Mouse (Mus musculus) MEL (cell line): ENCODE results near the gene Mettl27. TPM values are rescaled to one million over a fixed set of nuclear protein-coding genes. Genes with fewer than 3 reads are reported as not detected.
A peak's percentile ranks its signal among the peaks of the same experiment; 100 is the strongest.

ENCODE experiments used
- DNase-seq: peaks from one replicate; pipeline ENCODE4 v3.0.0; 2011; ENCODE audit warnings: low read depth, low spot score
- H3K27ac ChIP-seq: 2 replicates; pipeline ENCODE4 v1.5.1; 2012; ENCODE audit warnings: low read depth, mild to moderate bottlenecking, control low read depth, low read length, moderate library complexity; ENCODE audit not compliant: control insufficient read depth
- H3K27me3 ChIP-seq, 2 experiments: fragments of 150-350 bp in 1 of 2; sonication (generic) in 1 of 2; 2 replicates each; pipeline ENCODE4 v1.6.1; 2012; ENCODE audit warnings: low read length in 2 of 2, mild to moderate bottlenecking in 2 of 2, improper control_type of control experiment in 1 of 2, moderate library complexity in 1 of 2; ENCODE audit not compliant: insufficient read depth in 2 of 2, control insufficient read depth in 1 of 2
- H3K36me3 ChIP-seq, 2 experiments: 2 replicates each; pipeline ENCODE4 v1.6.1; 2012 to 2014; ENCODE audit warnings: low read length in 2 of 2, improper control_type of control experiment in 1 of 2, inconsistent platforms in 1 of 2, mild to moderate bottlenecking in 1 of 2; ENCODE audit not compliant: insufficient read depth in 2 of 2, control insufficient read depth in 1 of 2
- H3K4me1 ChIP-seq, 2 experiments: fragments of 150-350 bp in 1 of 2; sonication (generic) in 1 of 2; 2 replicates each; pipeline ENCODE4 v1.6.1; 2012; ENCODE audit warnings: low read length in 2 of 2, improper control_type of control experiment in 1 of 2, mild to moderate bottlenecking in 1 of 2; ENCODE audit not compliant: insufficient read depth in 2 of 2, control insufficient read depth in 1 of 2
- H3K4me3 ChIP-seq, 2 experiments: fragments of 150-350 bp in 1 of 2; sonication (generic) in 1 of 2; 2 replicates each; pipeline ENCODE4 v1.5.1; 2012; ENCODE audit warnings: low read depth in 2 of 2, low read length in 2 of 2, mild to moderate bottlenecking in 2 of 2, moderate library complexity in 2 of 2, control low read depth in 1 of 2, improper control_type of control experiment in 1 of 2; ENCODE audit not compliant: control insufficient read depth in 1 of 2, insufficient read depth in 1 of 2
- H3K79me2 ChIP-seq: 2 replicates; pipeline ENCODE4 v1.6.1; 2012; ENCODE audit warnings: mild to moderate bottlenecking, low read length, moderate library complexity; ENCODE audit not compliant: control insufficient read depth, poor library complexity, insufficient read depth
- H3K9ac ChIP-seq: 2 replicates; pipeline ENCODE4 v1.6.1; 2012; ENCODE audit warnings: low read depth, mild to moderate bottlenecking, control low read depth, low read length, moderate library complexity; ENCODE audit not compliant: control insufficient read depth, poor library complexity, severe bottlenecking
- H3K9me3 ChIP-seq: fragments of 150-350 bp; sonication (generic); replicated peaks from 2 replicates; pipeline ENCODE4 v1.6.1; 2012; ENCODE audit warnings: mild to moderate bottlenecking, low read length, improper control_type of control experiment, moderate library complexity; ENCODE audit not compliant: insufficient read depth
- CTCF ChIP-seq, 3 experiments: IDR thresholded peaks in 2 of 3; conservative IDR thresholded peaks in 1 of 3; 2 replicates each; pipeline ENCODE4 v1.5.1; 2011 to 2012; ENCODE audit warnings: low read length in 3 of 3, low read depth in 2 of 3, mild to moderate bottlenecking in 2 of 3, improper control_type of control experiment in 1 of 3, inconsistent platforms in 1 of 3, mixed read lengths in 1 of 3, moderate library complexity in 1 of 3; ENCODE audit not compliant: control insufficient read depth in 1 of 3, insufficient read depth in 1 of 3, poor library complexity in 1 of 3, severe bottlenecking in 1 of 3
- E2F4 ChIP-seq: IDR thresholded peaks from 2 replicates; pipeline ENCODE4 v1.6.1; 2011; ENCODE audit warnings: low read depth, low read length, improper control_type of control experiment, borderline replicate concordance
- ELF1 ChIP-seq: IDR thresholded peaks from 2 replicates; pipeline ENCODE4 v1.6.1; 2014; ENCODE audit warnings: low read depth, mild to moderate bottlenecking, inconsistent platforms, low read length, improper control_type of control experiment, moderate library complexity
- EP300 ChIP-seq, 2 experiments: IDR thresholded peaks; 2 replicates each; pipeline ENCODE4 v1.6.1; 2011; ENCODE audit warnings: improper control_type of control experiment in 2 of 2, low read length in 2 of 2, low read depth in 1 of 2, mild to moderate bottlenecking in 1 of 2
- ETS1 ChIP-seq: IDR thresholded peaks from 2 replicates; pipeline ENCODE4 v1.6.1; 2012; ENCODE audit warnings: low read depth, mild to moderate bottlenecking, inconsistent platforms, low read length, improper control_type of control experiment, moderate library complexity
- GATA1 ChIP-seq: IDR thresholded peaks from 2 replicates; pipeline ENCODE4 v1.6.1; 2011; ENCODE audit warnings: low read depth, low read length, improper control_type of control experiment
- HCFC1 ChIP-seq: IDR thresholded peaks from 2 replicates; pipeline ENCODE4 v1.6.1; 2012; ENCODE audit warnings: low read depth, mild to moderate bottlenecking, inconsistent platforms, low read length, improper control_type of control experiment, moderate library complexity
- MAX ChIP-seq: IDR thresholded peaks from 2 replicates; pipeline ENCODE4 v1.6.1; 2011; ENCODE audit warnings: low read length, improper control_type of control experiment
- MAZ ChIP-seq: IDR thresholded peaks from 2 replicates; pipeline ENCODE4 v1.6.1; 2012; ENCODE audit warnings: low read depth, mild to moderate bottlenecking, inconsistent platforms, low read length, improper control_type of control experiment
- MEF2A ChIP-seq: IDR thresholded peaks from 2 replicates; pipeline ENCODE4 v1.6.1; 2014; ENCODE audit warnings: low read depth, mild to moderate bottlenecking, inconsistent platforms, low read length, improper control_type of control experiment; ENCODE audit not compliant: poor library complexity, insufficient replicate concordance, severe bottlenecking; ENCODE audit errors: extremely low read depth
- MYB ChIP-seq: IDR thresholded peaks from 2 replicates; pipeline ENCODE4 v1.6.1; 2011; ENCODE audit warnings: mild to moderate bottlenecking, low read depth, low read length, improper control_type of control experiment
- NELFE ChIP-seq: IDR thresholded peaks from 2 replicates; pipeline ENCODE4 v1.6.1; 2011; ENCODE audit warnings: low read depth, low read length, improper control_type of control experiment
- NRF1 ChIP-seq: IDR thresholded peaks from 2 replicates; pipeline ENCODE4 v1.6.1; 2014; ENCODE audit warnings: low read depth, mild to moderate bottlenecking, inconsistent platforms, low read length, improper control_type of control experiment, moderate library complexity; ENCODE audit not compliant: poor library complexity, insufficient read depth, severe bottlenecking
- POLR2AphosphoS2 ChIP-seq: IDR thresholded peaks from 2 replicates; pipeline ENCODE4 v1.6.1; 2011; ENCODE audit warnings: low read length, improper control_type of control experiment
- RCOR1 ChIP-seq: IDR thresholded peaks from 2 replicates; pipeline ENCODE4 v1.6.1; 2012; ENCODE audit warnings: low read depth, mild to moderate bottlenecking, inconsistent platforms, low read length, improper control_type of control experiment
- SIN3A ChIP-seq: IDR thresholded peaks from 2 replicates; pipeline ENCODE4 v1.6.1; 2012; ENCODE audit warnings: low read length, improper control_type of control experiment, inconsistent platforms
- TBP ChIP-seq: IDR thresholded peaks from 2 replicates; pipeline ENCODE4 v1.8.0; 2011; ENCODE audit warnings: low read depth, low read length, improper control_type of control experiment
- TCF12 ChIP-seq: IDR thresholded peaks from 2 replicates; pipeline ENCODE4 v1.6.1; 2014; ENCODE audit warnings: low read depth, mild to moderate bottlenecking, inconsistent platforms, low read length, improper control_type of control experiment, moderate library complexity
- UBTF ChIP-seq: IDR thresholded peaks from 2 replicates; pipeline ENCODE4 v1.6.1; 2012; ENCODE audit warnings: low read depth, mild to moderate bottlenecking, inconsistent platforms, low read length, improper control_type of control experiment, moderate library complexity, borderline replicate concordance; ENCODE audit not compliant: insufficient read depth
- ZC3H11A ChIP-seq: IDR thresholded peaks from 2 replicates; pipeline ENCODE4 v1.6.1; 2012; ENCODE audit warnings: low read depth, mild to moderate bottlenecking, inconsistent platforms, low read length, improper control_type of control experiment
- ZMIZ1 ChIP-seq: IDR thresholded peaks from 2 replicates; pipeline ENCODE4 v1.6.1; 2012; ENCODE audit warnings: low read depth, mild to moderate bottlenecking, inconsistent platforms, low read length, improper control_type of control experiment, moderate library complexity
- ZNF384 ChIP-seq: IDR thresholded peaks from 2 replicates; pipeline ENCODE4 v1.6.1; 2012; ENCODE audit warnings: low read depth, mild to moderate bottlenecking, inconsistent platforms, low read length, improper control_type of control experiment
- polyA plus RNA-seq, 2 experiments: library from polyadenylated mRNA; stranded (reverse) in 1 of 2; unstranded in 1 of 2; fragments of >175 nt in 1 of 2; fragments of >200 nt in 1 of 2; gene quantifications; 2 replicates each; pipeline versions ENCODE4 v1.2.1 to v1.2.4; 2012; ENCODE audit warnings: low replicate concordance in 2 of 2, low read depth in 1 of 2; ENCODE audit not compliant: insufficient read length in 2 of 2, insufficient read depth in 1 of 2, missing spikeins in 1 of 2
- total RNA-seq: library from RNA; depleted of rRNA; stranded (reverse); fragments of 300-350 nt; gene quantifications from 2 replicates; pipeline ENCODE4 v1.2.3, GENCODE M21; 2012

Mettl27 gene
- total and polyA plus RNA-seq, 3 experiments = 0.96 to 3.1 TPM; not detected in 1

DNA sequence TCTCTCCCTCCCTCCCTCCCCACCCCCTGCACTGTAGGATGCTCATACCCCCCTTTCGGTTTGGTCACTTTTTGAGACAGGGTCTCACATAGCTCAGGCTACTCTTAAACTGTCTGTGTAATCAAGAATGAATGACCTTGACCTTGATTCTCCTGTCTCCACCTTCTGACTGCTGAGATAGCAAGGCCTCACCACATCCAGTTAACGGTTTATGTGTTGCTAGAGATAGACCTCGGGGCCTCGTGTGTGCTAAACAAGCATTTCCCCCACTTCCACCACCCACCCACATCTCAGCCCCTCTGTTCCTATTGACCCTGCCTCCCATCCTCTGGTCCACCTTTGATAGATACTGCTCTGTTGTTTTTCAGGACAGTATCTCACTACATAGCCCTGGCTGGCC lies 45.7 kb downstream of the Mettl27 start (continued):
- TF ChIP-seq MAX = 0 out of 2 replicates have a peak, but pooled peaks have one; percentile 19
- TF ChIP-seq POLR2AphosphoS2 = no peak

GRCm38 (mm10) chr5:134981149-134981548 lies 49.0 kb downstream of the Mettl27 start:
- Histone ChIP-seq H3K27me3 (peaks cover 0 to 5% of the 10 kb centered on the region in 2 experiments; a peak in 2 of 4 replicates), H3K4me1 (peaks cover 6 to 28% of the 10 kb centered on the region in 2 experiments), H3K4me3 (no peak overlapping the region), H3K9ac (no peak overlapping the region), H3K79me2 (no peaks in the 10 kb centered on the region), H3K9me3 (no peaks in the 10 kb centered on the region), H3K27ac (no peak overlapping the region), H3K36me3 (peaks cover 0 to 18% of the 10 kb centered on the region in 2 experiments; a peak in 2 of 4 replicates)
- no peak for TF ChIP-seq GATA1
- no peak for TF ChIP-seq EP300 (IDR thresholded peaks at IDR 0.05; ENCODE audit: low read depth in 1 of 2, low read length in 2 of 2)
- TF ChIP-seq MAZ = no peak
- no peak for TF ChIP-seq HCFC1
- no peak for TF ChIP-seq NELFE
- no peak for TF ChIP-seq MEF2A
- no peak for TF ChIP-seq TBP
- TF ChIP-seq MYB = no peak
- no peak for TF ChIP-seq CTCF (IDR thresholded peaks at IDR 0.05 in 2 of 3, conservative IDR thresholded peaks at IDR 0.05 in 1 of 3; ENCODE audit: control insufficient read depth in 1 of 3, insufficient read depth in 1 of 3, low read depth in 2 of 3, low read length in 3 of 3, poor library complexity in 1 of 3, severe bottlenecking in 1 of 3)
- TF ChIP-seq NRF1 = no peak
- no peak for TF ChIP-seq ELF1
- TF ChIP-seq ZC3H11A = no peak
- no peak for TF ChIP-seq SIN3A
- TF ChIP-seq ETS1 = no peak
- TF ChIP-seq TCF12 = no peak
- no peak for TF ChIP-seq E2F4
- no peak for TF ChIP-seq ZNF384
- TF ChIP-seq UBTF = no peak
- TF ChIP-seq RCOR1 = no peak
- no peak for TF ChIP-seq ZMIZ1
- no peak for DNase-seq
